Mouse (Mus musculus) heart, adult 10 weeks (tissue): ENCODE data around the gene Smpdl3a. TPM values are rescaled to one million over a fixed set of nuclear protein-coding genes. Genes with fewer than 3 reads are reported as not detected.

ENCODE experiments used
- polyA plus RNA-seq: library from polyadenylated mRNA; stranded (reverse); fragments of 350-450 nt; fragmentation: Illumina TruSeq; extraction: RNeasy Lipid Tissue Mini Kit (QIAGEN cat#74804); gene quantifications from one replicate; pipeline ENCODE4 v1.2.3, GENCODE M21; 2014; ENCODE audit warnings: low read depth, low replicate concordance

The Smpdl3a gene
- polyA plus RNA-seq: 95.9 TPM

GRCm38 (mm10) chr10:57794018-57794417 lies at the start of gene Smpdl3a:
Gene Smpdl3a, plus strand, starts transcription at chr10:57794335.

DNA sequence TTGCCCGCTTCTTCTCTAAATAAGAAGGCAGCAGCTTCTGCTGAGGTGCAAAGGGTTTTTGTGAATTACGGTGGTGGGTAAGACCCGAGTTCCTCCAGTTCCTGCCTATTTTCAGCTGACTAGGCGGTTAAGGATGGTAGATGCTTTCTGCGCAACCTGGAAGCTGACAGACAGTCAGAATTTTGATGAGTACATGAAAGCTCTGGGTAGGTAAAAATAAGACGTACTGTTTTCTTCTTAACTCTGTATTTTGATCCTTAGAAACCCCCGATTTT lies 9.3 kb upstream of the Smpdl3a start, which contains the start of gene Fabp7:
Gene Fabp7, plus strand, starts transcription at position 6 of the 275 bp plus-strand sequence.

Other genes with a start within 250 kb of the Smpdl3a start
- gene Pkib, start 162.4 kb upstream of the Smpdl3a start, polyA plus RNA-seq: 1.5 TPM
- 1.7 TPM for gene Fabp7, start 9.5 kb upstream of the Smpdl3a start, polyA plus RNA-seq